Mouse (Mus musculus) cerebellum, adult 18-20 months (tissue): Measurements from ENCODE around the gene Hoxa9.

Source experiments
- DNase-seq, 2 experiments: peaks; one replicate each; pipeline ENCODE4 v3.0.0; 2021

Gene Hoxa9

DNA sequence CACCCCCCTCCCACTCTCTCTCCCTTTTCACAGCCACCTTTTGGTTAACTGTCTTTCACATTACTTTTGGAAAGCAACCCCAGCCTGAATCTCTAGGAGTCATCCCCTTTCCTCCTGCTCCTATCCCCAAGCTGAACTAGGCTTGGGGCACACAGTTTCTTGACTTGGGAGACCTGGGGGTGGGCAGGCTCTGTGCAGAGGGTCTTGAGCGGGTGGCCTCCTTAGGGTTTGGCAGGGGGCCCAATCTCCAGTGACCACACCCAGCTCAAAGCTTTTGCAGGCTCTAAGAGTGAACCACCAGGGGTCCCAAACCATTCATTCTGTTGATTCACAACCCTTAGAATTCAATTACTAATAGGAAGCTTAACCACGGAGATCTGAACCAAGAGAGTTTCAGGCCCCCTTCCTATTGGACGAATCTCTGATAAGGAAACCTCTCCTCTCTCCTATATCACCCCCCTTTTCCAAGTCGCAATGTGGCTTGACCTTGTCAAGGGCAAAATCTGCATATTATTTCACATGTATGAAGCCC lies 12.0 kb upstream of the Hoxa9 start:
- DNase-seq: no peak

DNA sequence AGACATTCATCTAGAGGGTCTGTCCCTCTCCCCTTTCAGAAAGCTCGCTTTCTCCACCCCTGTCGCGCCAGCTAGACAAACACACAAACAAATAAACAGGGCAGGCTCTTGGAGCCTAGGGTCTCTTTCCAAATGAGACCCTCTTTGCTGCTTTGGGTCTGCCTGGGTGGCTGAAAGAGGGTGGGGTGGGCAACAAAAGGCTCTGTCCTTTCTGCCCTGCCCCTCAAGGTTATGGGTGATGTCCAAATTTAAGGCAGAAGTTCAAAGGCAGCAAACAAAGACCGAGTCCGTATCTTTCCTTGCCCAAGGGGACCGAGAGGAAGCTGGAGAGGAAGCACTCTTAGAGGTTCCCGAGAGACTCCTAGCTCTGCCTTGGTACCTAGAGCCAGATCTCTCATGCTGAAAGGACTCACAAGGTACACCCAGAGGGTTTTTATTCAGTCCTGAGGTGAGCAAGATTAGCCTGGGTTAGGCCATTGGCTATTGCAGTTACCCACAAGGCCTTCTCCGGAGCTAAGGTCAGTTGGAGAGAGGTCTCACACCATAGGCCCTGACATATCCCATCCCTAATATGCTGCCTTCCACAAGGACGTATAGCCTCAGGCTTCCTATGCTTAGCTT lies 10.2 kb upstream of the Hoxa9 start:
- DNase-seq: no peak

DNA sequence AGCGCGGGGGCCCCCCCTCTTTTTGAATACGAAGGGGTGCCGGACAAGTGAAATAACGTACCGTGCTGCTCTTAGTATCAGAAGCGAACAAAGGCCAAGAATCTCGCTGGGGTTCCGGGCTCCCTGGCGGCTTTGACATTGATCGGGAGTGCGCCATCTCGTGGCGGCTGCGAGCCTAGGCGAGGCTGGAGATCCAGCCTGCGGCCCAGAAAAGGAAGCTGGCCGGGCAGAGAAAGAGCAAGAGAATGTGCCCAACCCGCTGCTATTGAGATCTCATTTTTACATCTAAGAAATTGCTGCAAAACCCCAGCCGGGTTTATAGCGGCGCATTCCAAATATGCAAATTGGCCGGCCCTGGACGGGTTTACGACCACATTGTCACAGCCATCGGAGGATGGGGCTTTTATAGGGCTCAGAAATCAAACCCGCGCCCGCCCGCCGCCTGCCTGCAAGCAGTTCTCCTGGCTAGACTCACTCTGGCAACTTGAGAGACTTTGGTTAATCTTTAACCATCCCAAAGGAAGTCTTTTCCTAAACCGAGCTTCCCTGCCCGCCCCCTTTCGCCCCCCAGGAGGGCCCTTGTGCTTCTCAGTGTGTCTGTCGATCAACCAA lies 9.6 kb upstream of the Hoxa9 start, which contains the start of gene Hoxa10:
Gene Hoxa10, minus strand, starts transcription at position 466 of the 612 bp plus-strand sequence.
- DNase-seq: peak in 1 of 2 experiments; percentile 21

DNA sequence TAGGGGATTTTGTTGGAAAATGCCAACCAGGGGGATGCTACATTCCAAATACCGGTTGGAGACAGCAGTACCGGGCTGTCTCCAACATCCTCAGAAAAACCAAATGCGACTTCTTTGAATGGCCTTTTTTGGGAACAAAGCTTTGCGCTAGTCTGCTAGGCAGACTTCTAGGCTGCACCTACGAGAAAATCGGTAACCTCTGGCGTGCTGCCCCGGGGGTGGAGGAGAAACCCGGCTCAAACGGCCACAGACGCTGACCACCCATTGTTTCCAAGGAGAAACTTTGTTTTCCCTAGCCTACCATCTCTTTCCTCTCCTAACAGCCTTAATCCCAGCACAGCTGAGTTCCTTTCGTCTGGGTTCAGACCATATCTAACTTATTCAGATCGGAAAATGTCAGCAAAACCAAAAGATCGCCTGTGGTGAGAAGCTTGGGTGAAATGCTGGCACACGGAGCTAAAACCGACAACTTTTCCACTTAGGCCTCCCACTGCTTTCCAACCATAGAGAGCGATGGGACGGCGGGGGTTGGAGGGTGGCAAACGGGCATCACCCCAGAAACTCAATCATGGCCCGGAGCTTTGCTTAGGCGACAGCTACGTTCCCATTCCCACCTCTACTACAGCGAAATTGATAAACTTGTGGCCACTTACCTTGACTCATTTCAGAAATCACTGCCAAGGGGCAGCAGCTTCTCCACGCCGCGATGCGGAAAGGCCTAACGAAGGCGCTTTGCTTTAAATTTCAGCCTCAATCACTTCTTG lies 8.9 kb upstream of the Hoxa9 start:
- DNase-seq: no peak

DNA sequence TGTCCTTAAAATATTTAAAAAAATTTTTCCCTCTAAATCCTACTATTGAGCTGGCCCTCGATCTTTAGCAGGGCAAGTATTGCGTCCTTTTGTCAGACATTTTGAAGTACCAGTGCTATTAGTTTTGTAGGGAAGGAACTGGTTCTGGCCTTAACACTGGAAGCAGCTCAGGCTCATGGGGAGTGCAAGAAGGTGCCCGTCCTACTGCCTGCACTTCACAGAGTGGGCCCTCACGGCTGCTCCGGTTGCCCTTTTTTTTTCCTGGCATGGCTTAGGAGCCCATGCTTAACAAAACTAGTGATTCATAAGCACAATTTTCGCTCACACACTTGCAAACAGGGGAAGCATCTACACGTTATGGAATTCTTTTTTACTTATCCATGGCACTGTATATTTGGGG lies 8.1 kb upstream of the Hoxa9 start:
- no peak for DNase-seq

DNA sequence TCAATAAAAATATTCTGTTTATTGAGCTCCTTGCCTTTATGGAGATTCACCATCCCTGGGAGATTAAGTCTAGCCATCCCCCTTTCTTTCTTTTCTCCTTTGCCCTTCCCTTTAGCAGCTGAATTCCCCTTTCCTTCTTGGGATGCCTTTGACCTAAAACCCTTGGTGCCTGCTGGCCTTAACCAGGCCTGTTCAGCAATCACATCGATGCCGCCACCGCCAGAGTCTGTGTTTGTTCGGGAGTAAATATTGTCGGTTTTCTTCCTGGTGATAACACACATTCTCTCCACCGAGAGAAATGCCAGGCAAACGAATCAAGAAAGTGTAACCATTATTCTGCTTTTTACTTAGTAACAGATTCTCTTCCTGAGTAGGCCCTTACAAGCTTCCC lies 7.3 kb upstream of the Hoxa9 start:
- DNase-seq: no peak

DNA sequence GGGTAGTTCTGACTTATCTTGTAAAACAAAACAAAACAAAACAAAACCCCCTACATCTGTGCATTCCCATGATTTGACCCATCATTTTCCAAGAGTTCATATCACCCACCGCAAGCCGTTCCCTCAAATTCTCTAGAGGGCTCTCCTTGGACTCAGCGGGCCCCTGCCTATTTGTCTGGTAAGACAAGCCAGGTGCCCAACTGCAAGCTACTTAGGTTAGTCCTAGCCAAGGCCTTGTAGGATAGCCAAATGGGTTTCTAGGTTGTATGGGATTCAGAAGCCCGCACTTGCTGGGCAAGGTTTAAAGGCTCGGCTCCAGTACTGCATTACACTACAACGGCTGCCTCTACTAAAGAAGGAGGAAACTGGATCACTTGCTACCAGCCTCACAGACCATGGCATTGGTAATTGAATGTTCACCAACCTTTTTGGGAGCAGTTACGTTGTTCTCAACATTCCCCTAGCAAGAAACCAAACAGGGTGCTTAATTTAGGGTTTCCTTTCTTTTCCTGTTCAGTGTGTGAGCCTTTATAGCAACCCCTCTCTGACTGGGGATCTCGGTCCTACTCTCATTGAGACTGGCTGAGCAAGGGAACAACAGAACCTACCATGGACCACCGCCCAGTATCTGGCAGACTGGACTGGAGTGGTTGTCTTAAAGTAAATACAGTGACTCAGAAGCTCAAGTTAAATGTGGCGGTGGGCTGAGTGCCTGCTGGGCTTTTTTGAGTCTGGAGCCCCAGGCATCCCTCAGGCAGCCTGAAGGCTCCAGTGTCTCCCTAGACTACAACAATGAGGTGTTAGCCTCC lies 6.7 kb upstream of the Hoxa9 start:
- no peak for DNase-seq

DNA sequence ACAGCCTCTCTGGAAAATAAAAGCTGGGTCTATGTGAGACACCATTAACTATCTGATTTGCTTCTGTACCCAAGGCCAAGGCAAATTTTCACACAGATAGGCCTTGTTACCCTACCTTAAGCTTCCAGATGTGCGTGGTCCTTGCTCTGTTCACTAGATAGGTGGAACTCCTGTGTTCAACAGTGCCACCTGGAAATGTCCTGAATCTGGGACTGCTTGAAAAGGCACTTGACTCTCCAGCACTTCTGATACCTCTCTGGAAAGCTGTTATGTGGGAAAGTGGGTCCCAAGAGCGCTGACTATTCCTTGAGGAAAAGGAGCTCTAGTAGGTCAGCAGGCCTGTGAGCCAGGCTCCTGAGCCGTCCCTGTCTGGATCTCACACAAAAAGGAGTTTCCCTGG lies 5.9 kb upstream of the Hoxa9 start:
- no peak for DNase-seq

DNA sequence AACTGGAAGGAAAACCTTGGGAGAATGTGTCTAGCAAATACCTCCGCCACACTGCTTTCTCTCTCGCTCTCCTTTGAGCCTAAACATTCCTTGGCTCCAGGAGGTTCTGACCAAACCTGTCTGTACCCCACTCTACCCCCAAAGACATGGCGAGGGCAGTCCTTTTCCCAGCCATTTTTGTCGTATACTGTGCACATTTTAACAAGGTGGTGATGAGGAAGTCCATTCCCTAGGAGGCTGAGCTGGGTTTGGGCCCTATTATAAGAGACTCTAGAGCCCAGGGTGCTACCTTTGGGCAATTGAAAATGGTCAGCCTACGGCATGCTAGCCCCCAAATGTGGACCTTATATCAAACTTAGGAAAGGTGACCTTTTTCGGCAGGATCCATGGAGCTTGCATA lies 5.0 kb upstream of the Hoxa9 start:
- DNase-seq: no peak

DNA sequence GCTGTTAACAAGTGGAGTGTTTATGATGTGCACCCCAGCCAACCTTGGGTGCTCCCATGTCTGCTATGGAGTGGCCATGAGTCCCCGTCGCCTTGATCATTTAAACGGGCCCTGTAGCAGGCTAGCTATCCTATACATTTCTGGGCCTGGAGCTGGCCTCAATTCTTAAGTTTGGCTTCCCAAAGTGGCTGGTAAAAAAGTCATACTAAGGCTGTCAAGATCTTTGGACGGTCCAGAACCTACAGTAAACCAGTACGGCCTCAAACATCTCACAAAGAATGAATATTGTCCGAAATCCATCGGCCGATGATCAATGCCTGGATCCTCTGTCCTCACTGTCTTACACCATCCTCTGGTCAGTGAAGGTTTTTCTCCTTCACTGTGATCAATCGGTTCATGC lies 4.4 kb upstream of the Hoxa9 start:
- DNase-seq: no peak

DNA sequence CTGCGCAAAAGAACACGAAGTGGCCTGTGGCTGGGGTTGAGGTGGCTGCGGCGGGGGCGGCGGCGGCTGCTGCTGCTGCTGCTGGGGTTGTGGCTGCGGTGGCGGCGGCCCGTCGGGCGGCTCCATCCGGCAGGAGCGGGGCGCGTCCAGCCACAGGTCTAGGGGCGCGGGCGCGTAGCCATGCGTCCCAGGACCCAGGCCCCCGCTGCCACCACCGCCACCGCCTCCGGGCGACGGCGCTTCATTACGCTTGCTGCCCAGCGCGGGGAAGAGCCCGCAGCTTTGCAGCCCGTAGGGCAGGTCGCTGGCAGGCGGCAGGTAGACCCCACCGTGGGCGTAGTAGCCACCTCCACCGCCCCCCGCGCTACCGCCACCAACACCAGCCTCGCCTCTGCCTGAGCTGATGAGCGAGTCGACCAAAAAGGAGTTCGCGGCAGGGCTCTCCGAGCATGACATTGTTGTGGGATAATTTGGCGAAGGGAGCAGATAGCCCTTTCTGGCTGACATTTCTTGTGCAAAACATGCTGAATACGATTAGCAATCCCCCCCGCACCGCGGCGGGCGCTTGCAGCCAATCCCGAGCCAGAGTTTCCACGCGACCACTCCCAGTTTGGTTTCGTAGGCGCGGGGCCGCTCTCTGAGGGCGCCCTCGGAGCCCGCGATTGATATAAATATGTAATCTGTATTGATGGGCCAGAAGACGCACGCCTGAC lies 3.7 kb upstream of the Hoxa9 start:
- DNase-seq: no peak

DNA sequence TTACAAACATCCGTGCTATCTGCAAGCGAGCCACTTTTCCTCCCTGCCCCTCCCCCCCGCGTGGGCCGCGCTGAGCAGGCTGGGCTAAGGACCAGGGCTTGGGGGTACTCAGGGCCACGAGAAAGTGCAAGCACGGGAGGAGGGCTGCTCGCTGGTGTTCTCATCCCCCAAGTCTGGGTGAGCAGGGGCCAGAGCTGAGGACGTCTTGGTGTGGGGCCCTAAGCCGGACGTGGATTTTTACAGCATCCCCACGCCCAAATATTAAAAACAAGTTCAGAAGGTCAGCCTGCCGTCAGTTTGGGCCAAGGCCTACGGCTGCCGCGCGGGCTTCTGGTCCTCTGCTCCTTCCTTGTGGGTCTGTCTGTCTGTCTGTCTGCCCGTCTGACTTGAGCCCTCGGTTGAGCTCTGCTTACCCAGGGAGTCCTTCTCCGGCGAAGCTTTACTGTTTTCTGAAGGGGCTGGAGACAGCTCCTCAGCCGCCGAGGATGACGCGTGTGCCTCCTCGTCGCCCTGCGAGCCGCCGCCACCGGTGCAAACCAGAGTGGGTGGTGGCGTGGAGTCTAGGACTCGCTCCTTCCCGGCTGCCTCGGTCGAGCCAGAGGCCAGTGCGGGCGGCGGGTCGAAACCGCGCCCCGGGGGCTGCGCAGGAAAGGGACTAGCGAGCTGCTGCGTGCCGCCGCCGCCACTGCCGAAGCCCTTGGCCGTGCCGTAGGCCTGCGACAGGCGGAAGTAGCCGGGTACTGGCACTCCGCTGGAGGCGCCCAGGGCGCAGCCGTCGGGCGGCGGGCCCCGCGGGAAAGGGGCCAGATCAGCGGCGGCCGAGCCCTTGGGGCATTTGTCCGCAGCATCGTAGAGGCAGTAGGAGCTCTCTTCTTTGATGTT lies 2.9 kb upstream of the Hoxa9 start:
- DNase-seq: no peak

DNA sequence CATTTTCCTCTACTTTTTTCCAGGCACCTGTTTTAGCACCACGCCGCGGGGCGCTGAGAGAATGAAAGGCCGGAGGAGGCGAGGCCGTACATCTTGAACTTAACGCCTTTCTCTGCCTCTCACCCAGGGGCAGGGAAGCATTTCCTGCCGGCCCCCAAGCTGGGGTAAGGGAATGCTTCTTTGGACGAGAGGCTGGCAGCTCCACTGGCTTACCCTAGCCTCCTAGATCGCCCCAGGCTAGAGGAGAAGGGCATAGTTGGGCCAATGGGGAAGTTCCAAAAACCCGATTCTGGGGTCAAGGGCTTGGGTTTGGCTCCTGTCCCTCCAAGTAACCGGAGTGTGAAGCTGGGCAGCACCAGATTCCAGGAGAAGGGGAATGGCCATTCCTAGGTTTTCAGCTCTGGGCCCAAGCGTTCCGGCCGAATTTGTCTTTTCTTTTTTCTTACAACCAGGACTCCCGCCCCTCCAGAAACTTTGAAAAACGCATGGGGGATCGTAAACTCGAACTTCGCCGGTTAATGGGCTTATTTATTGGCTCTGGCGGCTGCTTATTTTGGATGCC lies 2.2 kb upstream of the Hoxa9 start:
- DNase-seq: no peak

DNA sequence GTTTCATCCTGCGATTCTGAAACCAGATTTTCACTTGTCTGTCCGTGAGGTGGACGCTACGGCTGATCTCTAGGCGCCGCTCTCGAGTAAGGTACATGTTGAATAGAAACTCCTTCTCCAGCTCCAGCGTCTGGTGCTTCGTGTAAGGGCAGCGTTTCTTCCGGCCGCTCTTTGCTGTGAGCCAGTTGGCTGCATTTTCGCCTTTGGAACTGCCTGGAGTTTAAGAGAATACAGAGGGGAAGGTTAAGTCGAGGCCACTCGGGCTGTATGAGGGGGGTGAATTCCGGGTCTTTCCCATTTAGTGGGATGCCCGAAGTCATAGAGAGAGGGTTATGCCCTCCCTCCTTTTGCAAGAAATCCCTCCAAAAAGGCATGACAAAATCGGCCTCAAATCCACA lies 1.7 kb upstream of the Hoxa9 start:
- no peak for DNase-seq

DNA sequence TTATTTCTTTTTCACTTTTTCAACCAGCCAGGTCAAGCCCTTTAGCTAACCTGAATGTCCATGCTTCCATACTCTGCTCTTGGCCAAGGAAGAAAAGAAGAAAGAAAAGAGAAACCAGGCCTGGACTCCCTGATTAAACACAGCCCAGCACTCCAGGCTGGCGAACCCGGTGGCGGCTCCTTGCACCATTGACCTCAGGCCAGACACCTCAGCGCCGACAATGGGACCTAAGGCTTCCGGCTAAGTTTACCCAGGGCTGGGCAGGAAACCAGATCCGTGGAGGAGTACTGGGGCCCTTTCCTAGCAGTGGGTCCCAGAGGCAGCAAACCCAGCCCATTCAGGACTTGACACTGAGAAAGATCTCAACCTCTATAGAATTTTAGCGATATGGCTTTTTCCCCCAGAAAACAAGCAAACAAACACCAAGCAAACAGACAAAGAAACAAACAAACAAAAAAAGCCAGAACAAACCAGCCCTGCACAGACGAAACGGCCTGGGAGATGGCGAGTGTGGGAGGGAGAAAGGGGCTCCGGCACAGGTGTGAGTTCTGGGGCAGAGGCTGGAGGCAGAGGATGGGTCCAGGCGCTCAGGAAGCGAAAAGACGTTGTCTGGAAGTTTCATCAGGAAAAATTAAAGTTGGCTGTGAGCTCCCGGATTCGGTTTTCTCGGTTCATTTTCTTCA lies 1.1 kb upstream of the Hoxa9 start:
- no peak for DNase-seq

DNA sequence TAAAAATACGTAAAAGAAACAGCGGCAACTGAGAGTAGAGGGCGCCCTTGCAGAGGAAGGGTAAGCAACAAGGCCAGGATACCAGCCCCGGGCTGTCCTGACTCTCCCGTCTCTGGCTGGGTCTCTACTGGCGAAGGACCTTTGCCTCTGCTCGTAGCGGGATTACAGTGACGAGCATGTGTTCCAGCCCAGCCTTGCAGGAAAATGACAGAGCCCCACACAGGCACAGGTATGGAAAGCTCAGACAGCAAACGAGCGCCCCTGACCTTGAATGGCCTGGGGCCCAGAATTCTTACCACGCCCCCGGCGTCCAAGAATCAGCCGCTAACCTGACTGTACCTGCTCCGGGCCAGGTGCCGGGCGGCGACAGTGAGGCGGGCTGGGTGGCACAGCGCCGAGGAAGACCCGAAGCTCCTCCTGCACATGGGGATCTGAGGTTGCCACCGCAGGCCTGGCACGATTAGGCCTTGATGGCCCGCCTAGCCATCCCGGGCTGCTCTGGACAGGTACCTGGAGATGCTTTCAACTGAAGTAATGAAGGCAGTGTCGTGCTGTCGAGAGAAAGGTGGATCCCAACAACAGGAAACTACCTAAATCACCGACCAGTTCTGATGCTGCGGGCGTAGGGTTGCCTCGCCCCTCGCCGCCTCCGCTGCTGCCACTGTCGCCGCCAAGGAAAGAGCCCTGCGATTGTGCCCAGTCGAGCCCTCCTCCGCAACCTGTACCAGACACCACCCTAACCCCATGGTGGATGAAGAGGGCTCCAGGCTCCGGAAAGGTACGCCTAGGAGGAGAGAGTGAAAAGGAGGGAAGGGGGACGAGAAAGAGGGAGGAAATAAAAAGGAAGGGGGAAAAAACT lies 1.1 kb downstream of the Hoxa9 start:
- DNase-seq: no peak

DNA sequence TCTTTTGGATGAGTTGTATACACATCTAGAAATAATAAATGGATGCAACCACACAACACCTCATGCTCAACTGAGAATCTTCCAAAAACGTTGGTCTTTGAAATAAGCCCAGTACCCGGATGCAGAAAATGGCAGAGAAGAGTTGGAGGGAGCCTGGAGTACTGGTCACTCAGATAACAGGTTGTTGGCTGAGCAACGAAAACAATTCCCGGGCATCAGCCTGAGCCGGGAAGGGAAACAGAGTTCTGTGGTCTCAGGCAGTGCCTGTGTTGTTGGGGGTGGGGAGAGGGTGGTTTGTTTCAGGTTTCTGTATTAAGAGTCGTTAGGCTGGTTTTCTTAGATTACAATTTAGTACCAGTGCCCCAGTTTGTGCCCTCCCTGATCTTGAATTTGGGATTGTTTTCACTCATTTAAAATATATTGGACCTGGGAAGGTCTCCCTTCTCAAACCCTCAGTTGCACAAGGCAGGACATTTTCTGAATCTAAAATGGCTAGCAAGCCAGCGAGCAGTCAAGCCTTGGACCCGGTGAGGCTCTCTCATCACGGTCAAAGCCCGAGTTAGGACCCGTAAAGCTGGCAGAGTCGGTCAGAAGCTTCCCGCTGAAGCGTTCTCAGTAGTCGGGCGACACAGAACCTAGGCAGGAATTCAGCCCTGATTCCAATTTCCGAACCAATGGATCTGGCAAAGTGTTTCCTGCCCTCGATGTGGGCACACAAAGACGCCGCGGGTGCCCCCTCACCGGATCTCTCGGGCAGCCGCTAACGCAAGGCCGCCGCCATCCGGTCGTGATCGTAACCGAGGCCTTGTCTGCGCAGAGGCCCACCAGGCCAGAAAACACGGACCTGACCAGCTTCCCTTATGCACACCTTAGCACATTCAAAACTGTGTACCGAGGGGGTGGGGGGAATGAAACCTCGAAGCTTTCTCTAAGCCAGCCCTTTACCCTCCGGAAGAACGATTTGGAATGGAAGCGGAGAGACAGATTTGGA lies 2.1 kb downstream of the Hoxa9 start:
- no peak for DNase-seq
